Mouse (Mus musculus): ENCODE results near the gene Setd1a. TPM values are rescaled to one million over a fixed set of nuclear protein-coding genes. Genes with fewer than 3 reads are reported as not detected.
"Not testable (repeated sequence)": the region's sequence is repeated elsewhere in the genome, so short reads cannot be mapped to it uniquely, and the experiment has no call there.

Gene Setd1a
- polyA plus RNA-seq, 1 experiment from 2014 or later = 10.5 TPM

DNA sequence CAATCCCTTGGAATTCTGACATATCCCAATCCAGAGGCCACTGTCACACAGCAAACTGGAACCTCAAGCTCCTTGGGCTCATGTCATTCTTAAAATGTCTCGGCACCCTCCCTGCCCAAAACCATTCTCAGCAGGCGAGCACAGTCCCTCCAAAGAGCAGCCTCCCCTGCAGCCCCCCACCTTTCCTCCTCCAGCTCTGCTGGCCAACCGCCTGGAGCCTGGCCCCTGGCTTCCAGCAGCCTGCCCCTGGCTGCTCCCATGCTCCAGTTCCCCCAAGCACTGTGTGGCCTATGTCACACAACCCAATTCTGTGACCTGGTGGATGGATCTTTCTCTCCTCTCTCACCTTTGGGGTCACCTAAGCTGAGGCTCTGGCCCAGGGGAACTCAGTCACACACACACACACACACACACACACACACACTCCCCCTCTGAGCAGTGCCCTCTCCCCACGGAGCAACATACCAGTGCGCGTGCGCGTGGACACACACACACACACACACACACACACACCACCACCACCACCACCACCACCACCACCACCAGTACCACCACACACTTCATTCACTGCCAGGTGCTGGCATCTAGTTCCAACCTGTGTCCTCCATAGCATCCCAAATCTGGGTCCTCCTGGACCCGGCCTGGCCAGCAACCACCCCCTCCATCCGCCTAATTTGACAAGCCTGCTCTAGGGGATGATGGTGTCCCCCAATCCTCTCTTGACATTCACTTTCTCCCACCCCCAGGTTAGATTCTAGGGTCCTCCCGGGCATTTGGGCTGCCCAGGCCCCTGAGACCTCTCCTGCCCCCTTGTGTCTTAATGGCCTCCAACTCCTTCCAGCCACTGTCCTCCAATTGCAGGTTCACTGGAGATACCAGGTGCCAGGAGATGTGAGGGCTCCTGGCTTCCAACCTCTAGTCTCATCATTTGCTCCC is 47.0 kb downstream of the Setd1a start:
- Histone ChIP-seq H3K9ac (replicated peaks; ENCODE audit: low read depth) (no peak overlapping the region), H3K4me3 (ENCODE audit: low read depth, low read length) (peak overlapping the region; percentile 27; the same call in 1 of the 2 replicates)
- DNase-seq (ENCODE audit: low spot score) = no peak

GRCm38 (mm10) chr7:127824176-127824871 is 47.9 kb downstream of the Setd1a start, which contains the start of the genes Stx4a and Stx1b:
Gene Stx4a, plus strand, starts transcription at chr7:127824294.
Gene Stx1b, minus strand, starts transcription at chr7:127824549.
- no peak for TF ChIP-seq CTCF (IDR thresholded peaks at IDR 0.05)
- no peak for TF ChIP-seq EP300 (IDR thresholded peaks at IDR 0.05)
- H3K36me3 ChIP-seq (ENCODE audit: insufficient read depth, low read length) = no peaks in the 10 kb centered on the region
- H3K4me1 ChIP-seq (ENCODE audit: insufficient read depth, low read depth, low read length) = no peaks in the 10 kb centered on the region
- H3K27ac ChIP-seq (ENCODE audit: low read length) = no peak within 1 kb of the TSS
- no peaks in the 10 kb centered on the region for H3K27me3 ChIP-seq (replicated peaks; ENCODE audit: insufficient read depth, low read length)
- peak within 1 kb of the TSS; percentile 59 for H3K4me2 ChIP-seq (replicated peaks; ENCODE audit: low read depth, low read length)
- WGBS = 8% methylated on average over 32 of the region's 38 CpGs
- DNase-seq (ENCODE audit: low spot score) (no peak), ATAC-seq (peak; percentile 38; the same call in 1 of the 2 replicates)
- H3K9ac ChIP-seq (replicated peaks; ENCODE audit: low read depth) = no peak within 1 kb of the TSS
- no peaks in the 10 kb centered on the region for H3K9me3 ChIP-seq (ENCODE audit: low read length)
- peak within 1 kb of the TSS; percentile 27 for H3K4me3 ChIP-seq (ENCODE audit: low read depth, low read length)

More for the DNA sequence above, 47.0 kb downstream of the Setd1a start:
- TF ChIP-seq CTCF (IDR thresholded peaks at IDR 0.05) = peak; percentile 40; the same call in 1 of the 2 replicates
- TF ChIP-seq EP300 (IDR thresholded peaks at IDR 0.05) = no peak
- peak; percentile 10; the same call in 1 of the 2 replicates for ATAC-seq
- Histone ChIP-seq H3K36me3 (ENCODE audit: insufficient read depth, low read length) (no peaks in the 10 kb centered on the region), H3K9me3 (ENCODE audit: low read length) (no peaks in the 10 kb centered on the region), H3K4me1 (ENCODE audit: insufficient read depth, low read depth, low read length) (no peaks in the 10 kb centered on the region), H3K4me2 (replicated peaks; ENCODE audit: low read depth, low read length) (peak overlapping the region; percentile 59), H3K27ac (ENCODE audit: low read length) (no peak overlapping the region), H3K27me3 (replicated peaks; ENCODE audit: insufficient read depth, low read length) (no peaks in the 10 kb centered on the region)
- 55% methylated on average over 6 of the region's 11 CpGs for WGBS

DNA sequence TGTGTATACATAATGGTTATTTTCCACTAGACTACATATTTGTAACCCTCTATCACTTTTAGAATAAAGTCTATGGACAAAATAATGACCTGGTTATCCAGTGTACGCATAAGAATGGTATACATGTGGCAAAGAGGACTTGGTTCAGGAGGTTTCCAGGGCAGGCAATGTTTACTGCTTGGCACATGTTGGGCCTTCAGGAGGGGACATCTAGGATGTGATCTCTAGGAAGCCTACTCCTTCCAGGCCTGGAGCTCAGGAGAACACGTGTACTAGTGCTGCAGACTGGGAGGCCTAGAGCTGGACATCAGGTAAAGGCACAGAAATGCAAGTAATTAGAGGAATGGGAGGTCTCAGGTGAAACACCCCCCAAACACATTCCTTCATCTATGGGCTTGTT is 59.1 kb downstream of the Setd1a start:
- Histone ChIP-seq H3K4me1 (ENCODE audit: insufficient read depth, low read depth, low read length) (no peaks in the 10 kb centered on the region), H3K9ac (replicated peaks; ENCODE audit: low read depth) (no peak overlapping the region), H3K27me3 (replicated peaks; ENCODE audit: insufficient read depth, low read length) (no peaks in the 10 kb centered on the region), H3K4me3 (ENCODE audit: low read depth, low read length) (no peak overlapping the region), H3K9me3 (ENCODE audit: low read length) (no peaks in the 10 kb centered on the region), H3K4me2 (replicated peaks; ENCODE audit: low read depth, low read length) (no peak overlapping the region), H3K36me3 (ENCODE audit: insufficient read depth, low read length) (no peaks in the 10 kb centered on the region), H3K27ac (ENCODE audit: low read length) (no peak overlapping the region)
- DNase-seq (ENCODE audit: low spot score) (no peak), ATAC-seq (no peak)
- 82% methylated on average over 2 of the region's 2 CpGs for whole genome bisulfite sequencing
- TF ChIP-seq CTCF (IDR thresholded peaks at IDR 0.05) = no peak
- TF ChIP-seq EP300 (IDR thresholded peaks at IDR 0.05) = no peak

DNA sequence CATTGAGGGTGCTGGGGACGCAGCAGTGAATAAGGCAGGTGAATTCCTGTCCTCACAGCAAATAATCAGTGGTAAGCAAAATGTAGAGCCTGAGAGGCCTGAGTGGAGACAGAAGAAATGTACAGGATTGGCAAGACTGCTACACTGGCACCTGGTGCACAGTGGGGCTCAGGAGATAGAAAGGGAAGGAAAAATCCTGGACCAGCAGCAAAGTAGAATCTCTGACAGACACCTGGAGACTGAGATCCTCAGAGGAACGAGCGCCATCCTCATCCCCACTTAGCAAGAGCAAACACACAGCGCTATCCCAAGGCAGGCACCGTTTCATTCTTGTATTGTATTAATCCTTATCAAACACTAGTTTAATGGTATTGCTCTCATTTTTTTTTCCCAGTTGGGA is 61.0 kb downstream of the Setd1a start:
- no peaks in the 10 kb centered on the region for H3K36me3 ChIP-seq (ENCODE audit: insufficient read depth, low read length)
- no peak overlapping the region for H3K4me3 ChIP-seq (ENCODE audit: low read depth, low read length)
- 88% methylated on average over 5 of the region's 5 CpGs for WGBS
- DNase-seq (ENCODE audit: low spot score) = no peak
- TF ChIP-seq EP300 (IDR thresholded peaks at IDR 0.05) (no peak), CTCF (IDR thresholded peaks at IDR 0.05) (no peak)
- no peak overlapping the region for H3K9ac ChIP-seq (replicated peaks; ENCODE audit: low read depth)
- no peak overlapping the region for H3K4me2 ChIP-seq (replicated peaks; ENCODE audit: low read depth, low read length)
- no peaks in the 10 kb centered on the region for H3K9me3 ChIP-seq (ENCODE audit: low read length)
- no peak for ATAC-seq
- no peaks in the 10 kb centered on the region for H3K27me3 ChIP-seq (replicated peaks; ENCODE audit: insufficient read depth, low read length)
- H3K27ac ChIP-seq (ENCODE audit: low read length) = no peak overlapping the region
- no peaks in the 10 kb centered on the region; the same call in 1 of the 2 replicates for H3K4me1 ChIP-seq (ENCODE audit: insufficient read depth, low read depth, low read length)

GRCm38 (mm10) chr7:127837878-127838277 is 61.4 kb downstream of the Setd1a start:
- DNase-seq (ENCODE audit: low spot score); ATAC-seq; H3K4me3 ChIP-seq (ENCODE audit: low read depth, low read length); H3K9ac ChIP-seq (replicated peaks; ENCODE audit: low read depth); H3K9me3 ChIP-seq (ENCODE audit: low read length); H3K36me3 ChIP-seq (ENCODE audit: insufficient read depth, low read length); H3K4me1 ChIP-seq (ENCODE audit: insufficient read depth, low read depth, low read length); H3K4me2 ChIP-seq (replicated peaks; ENCODE audit: low read depth, low read length); H3K27me3 ChIP-seq (replicated peaks; ENCODE audit: insufficient read depth, low read length); H3K27ac ChIP-seq (ENCODE audit: low read length): not testable (repeated sequence)
- WGBS = 90% methylated on average over 4 of the region's 4 CpGs
- TF ChIP-seq CTCF (IDR thresholded peaks at IDR 0.05) = peak; percentile 5; the same call in 1 of the 2 replicates

DNA sequence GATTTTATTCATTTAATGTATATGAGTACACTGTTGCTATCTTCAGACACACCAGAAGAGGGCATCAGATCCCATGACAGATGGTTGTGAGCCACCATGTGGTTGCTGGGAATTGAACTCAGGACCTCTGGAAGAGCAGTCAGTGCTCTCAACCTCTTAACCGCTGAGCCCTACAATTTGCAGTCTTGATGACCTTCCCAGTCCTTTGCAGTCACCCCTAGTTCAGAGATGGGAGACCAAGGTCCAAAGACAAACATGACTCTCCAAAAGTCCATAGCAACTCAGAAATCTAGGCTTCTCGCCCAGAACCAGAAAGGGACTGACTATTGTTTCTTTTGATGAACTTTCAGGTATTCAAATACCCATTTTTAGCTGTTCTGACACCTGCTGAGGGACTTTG is 63.6 kb downstream of the Setd1a start:
- not testable (repeated sequence) for ATAC-seq; H3K36me3 ChIP-seq (ENCODE audit: insufficient read depth, low read length); H3K4me3 ChIP-seq (ENCODE audit: low read depth, low read length); H3K9ac ChIP-seq (replicated peaks; ENCODE audit: low read depth); H3K4me1 ChIP-seq (ENCODE audit: insufficient read depth, low read depth, low read length); H3K27ac ChIP-seq (ENCODE audit: low read length); H3K9me3 ChIP-seq (ENCODE audit: low read length); H3K4me2 ChIP-seq (replicated peaks; ENCODE audit: low read depth, low read length); DNase-seq (ENCODE audit: low spot score); H3K27me3 ChIP-seq (replicated peaks; ENCODE audit: insufficient read depth, low read length)
- WGBS = 66% methylated on average over 2 of the region's 2 CpGs

Measured in lung, postnatal 0 days (tissue).